Mouse (Mus musculus) testis, adult 2 months (tissue): ENCODE results near the gene Tspan7.

ENCODE experiments used
- CTCF ChIP-seq: fragments of 200-500 bp; IDR thresholded peaks from 2 replicates; pipeline ENCODE4 v1.5.1; 2012; ENCODE audit warnings: low read depth, mild to moderate bottlenecking, inconsistent platforms, low read length, moderate library complexity; ENCODE audit not compliant: control insufficient read depth, insufficient read depth, insufficient replicate concordance
- POLR2A ChIP-seq: fragments of 200-500 bp; IDR thresholded peaks from 2 replicates; pipeline ENCODE4 v1.6.1; 2012; ENCODE audit warnings: low read depth, mild to moderate bottlenecking, inconsistent platforms, low read length, moderate library complexity; ENCODE audit not compliant: control insufficient read depth

DNA sequence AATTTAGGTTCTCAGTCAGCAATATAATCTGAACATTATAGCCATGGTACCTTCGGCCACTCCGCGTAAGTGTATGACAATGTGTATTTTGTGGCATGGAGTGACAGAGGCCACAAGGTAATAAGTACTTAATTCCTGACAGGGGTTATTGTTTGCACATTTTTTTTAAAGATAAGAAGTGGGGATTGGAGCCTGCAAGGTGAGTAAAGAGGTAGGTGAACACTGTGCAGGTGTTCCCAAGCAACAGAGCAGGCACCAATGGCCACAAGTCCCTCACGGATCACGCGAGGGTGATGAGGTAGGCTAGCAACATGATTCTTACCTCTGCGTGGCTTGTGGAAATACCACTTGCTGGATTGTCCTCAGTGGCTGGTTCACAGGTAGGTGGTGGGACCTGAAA is 108.6 kb downstream of the Tspan7 start:
- no peak for TF ChIP-seq CTCF
- TF ChIP-seq POLR2A: no peak
